Mouse (Mus musculus): Measurements from ENCODE around the gene Pes1. TPM values are rescaled to one million over a fixed set of nuclear protein-coding genes. Genes with fewer than 3 reads are reported as not detected.

Pes1 gene
- total RNA-seq, 1 experiment from 2014 or later: 73.6 TPM

DNA sequence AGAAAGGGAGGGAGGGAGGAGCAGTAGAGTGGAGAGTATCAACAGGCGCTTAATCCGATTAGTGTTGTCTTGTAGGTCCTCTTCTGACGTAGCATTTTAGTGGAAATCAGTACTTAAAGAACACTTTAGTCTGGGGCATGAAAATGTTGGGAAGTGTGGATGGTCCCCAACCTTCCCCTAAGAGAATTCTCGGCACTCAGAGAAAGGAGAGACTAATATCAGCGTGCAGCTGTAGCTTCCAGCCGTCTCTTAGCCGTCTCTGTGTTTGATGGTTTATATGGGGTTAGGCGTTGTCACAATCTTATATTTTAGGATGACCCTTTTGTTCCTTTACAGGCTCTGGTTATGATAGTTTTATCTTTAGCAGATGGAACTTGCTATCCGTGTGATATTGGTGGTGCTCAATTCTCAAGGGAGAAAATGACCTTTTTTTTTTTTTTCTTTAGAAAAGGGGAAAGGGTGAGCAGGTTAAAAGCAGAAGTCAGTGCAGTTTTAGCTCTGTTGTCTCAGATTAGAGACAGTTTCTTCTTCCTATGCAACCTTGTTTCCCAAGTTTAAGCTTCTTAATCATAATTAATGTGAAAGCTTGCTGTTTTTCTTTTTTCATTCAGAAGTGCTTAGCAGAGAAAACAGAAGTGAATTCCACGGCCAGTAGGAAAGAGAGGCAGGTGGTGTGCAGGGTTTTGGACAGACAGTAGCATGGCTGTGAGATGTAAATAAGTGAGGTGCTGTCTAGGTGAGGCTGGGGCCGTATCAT lies 819 bp downstream of the Pes1 start:
- DNase-seq: no peak

GRCm38 (mm10) chr11:3969837-3970236 lies 6.1 kb downstream of the Pes1 start:
- DNase-seq: no peak

DNA sequence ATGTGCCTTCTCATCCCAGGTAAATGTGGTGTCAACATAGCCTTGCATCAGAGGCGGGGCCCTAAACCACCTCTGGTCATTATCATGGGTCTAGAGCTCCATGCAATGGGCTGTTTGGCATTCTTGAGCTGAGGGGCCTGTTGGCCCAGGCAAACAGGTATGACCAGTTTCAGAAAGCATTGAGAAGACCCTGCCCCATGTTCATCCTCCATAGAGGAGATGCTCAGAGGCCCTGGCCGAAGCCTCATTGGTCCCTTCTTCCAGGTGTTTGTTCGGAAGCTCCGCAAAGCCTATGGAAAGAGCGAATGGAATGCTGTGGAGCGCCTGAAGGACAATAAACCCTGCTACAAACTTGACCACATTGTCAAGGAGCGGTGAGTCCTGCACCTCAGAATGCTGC lies 6.6 kb downstream of the Pes1 start:
- no peak for DNase-seq

GRCm38 (mm10) chr11:3973081-3973480 lies 9.3 kb downstream of the Pes1 start:
- no peak for DNase-seq

GRCm38 (mm10) chr11:3974311-3974710 lies 10.5 kb downstream of the Pes1 start:
- DNase-seq: no peak

DNA sequence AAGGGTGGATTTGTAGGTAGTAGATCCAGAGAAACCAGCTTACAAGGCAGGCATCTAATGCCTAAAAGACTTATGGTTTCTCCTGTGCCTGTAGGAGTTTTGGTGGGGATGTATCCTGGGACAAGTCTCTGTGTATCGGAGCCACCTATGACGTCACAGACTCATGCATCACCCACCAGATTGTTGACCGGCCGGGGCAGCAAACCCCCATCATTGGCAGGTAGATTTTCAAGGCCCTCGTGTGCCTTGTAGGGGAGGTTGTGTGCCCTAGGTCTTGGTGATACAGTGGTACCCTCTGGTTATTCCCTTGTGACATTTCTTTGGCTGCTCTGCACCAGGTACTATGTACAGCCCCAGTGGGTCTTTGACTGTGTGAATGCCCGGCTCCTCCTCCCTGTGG lies 12.9 kb downstream of the Pes1 start, which contains the start of gene 4930556J24Rik:
Gene 4930556J24Rik, minus strand, starts transcription at position 101 of the 400 bp plus-strand sequence.
- no peak for DNase-seq

DNA sequence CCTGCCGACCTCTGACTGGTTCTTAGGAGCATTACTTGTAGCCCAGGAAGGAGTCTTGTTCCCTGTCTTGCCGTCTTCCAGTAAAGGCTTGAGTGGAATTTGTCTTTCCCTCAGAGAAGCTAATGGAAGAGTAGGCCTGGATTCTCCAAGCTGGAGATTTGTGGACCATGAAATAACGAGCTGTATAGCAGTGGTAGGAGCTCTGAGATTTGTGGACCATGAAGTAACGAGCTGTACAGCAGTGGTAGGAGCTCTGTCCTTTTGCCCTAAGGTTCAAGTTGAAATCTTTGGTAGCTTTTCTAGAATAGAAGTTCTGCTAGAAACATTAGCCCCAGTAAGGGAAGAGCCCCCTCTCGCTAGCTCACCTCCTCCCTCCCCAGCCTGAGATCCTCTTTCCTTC lies 14.6 kb downstream of the Pes1 start:
- DNase-seq: no peak

- DNase-seq: no peak
Observed at GRCm38 (mm10) chr11:3981536-3981935, 17.8 kb downstream of the Pes1 start.

- DNase-seq: peak; percentile 8
Observed at GRCm38 (mm10) chr11:3982275-3983209, 18.8 kb downstream of the Pes1 start.

- DNase-seq: no peak
Observed at GRCm38 (mm10) chr11:3983291-3983862, 19.6 kb downstream of the Pes1 start, which contains the start of gene Gal3st1. Gene Gal3st1 (plus strand): TSS chr11:3983636.

- no peak for DNase-seq
Observed at GRCm38 (mm10) chr11:3983863-3984745, 20.3 kb downstream of the Pes1 start.

- no peak for DNase-seq
Observed at GRCm38 (mm10) chr11:3989748-3990147, 26.0 kb downstream of the Pes1 start.

GRCm38 (mm10) chr11:3993132-3993531 lies 29.4 kb downstream of the Pes1 start:
- no peak for DNase-seq

DNA sequence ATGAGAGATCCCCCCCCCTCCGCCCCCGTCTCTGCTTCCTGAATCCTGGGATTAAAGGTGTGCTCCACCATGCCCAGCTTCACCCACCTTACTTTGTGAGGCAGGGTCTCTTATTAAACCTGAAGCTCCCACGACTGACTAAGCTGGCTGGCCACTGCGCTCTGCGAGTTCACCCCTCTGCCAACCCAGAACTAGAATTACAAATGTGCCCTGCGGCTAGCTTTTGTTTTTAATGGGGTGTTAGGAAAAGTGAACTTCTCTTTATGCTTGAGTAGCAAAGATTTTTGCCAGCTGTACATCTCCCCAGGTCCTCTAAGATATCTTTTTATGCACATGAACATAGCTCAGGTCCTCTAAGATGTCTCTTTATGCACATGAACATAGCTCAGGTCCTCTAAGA lies 30.1 kb downstream of the Pes1 start:
- DNase-seq: no peak

DNA sequence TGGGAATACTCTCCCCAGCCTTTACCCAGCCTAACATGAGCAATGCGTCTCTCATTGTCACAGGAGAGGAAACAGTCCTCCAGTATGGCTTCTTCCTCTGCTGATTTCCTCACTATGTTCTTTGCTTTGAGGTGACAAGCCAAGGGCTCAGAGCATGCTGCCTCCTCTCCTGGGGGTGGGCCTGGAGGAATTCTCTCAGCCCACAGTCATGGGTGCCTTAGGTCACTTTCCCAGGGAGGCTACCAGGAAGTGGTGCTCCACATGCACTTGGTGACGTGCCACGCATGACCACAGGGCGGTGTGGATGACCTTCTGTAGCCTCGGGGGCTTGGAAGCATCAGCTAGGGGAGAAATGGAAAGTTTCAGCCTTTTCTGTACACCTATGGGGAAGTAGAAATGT lies 31.7 kb downstream of the Pes1 start:
- DNase-seq: no peak

DNA sequence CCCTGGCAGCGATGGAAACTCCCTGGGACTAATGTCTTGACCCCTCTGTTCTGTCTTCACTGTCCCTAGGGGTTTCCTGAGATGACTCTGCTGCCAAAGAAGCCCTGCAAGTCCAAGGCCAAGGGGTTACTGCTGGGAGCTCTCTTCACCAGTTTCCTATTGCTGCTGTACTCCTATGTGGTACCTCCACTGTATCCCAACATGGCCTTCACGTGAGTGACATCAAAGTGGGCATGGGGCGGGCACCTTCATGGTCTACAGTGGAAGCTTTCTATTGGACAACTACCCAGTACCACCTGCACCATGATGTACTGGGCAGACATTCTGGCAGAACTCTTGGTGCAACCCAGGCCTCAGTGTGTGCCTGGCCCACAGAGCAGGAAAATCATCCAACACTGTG lies 33.1 kb downstream of the Pes1 start:
- no peak for DNase-seq

- no peak for DNase-seq
Observed at GRCm38 (mm10) chr11:3997978-3998720, 34.4 kb downstream of the Pes1 start.

DNA sequence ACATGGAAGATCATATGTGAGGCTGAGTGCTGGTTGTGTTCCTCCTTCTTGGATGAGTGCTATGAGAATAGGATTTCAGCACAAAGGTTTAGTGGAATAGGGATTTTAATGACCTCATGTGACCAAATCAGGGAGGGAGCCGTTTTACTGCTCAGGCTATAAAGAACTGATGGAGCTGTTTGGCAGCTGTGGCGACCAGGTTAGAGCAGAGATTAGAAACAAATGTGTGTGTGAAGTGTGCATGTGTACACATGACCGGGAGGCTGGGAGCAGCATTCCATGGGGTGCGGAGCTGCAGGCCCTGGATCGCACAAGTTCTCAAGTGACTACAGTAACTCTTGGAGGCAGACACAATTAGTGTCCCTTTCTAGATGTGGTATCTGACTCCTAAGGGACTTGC lies 35.8 kb downstream of the Pes1 start:
- no peak for DNase-seq

- peak; percentile 69 for DNase-seq
Observed at GRCm38 (mm10) chr11:4001603-4002002, 37.8 kb downstream of the Pes1 start.

DNA sequence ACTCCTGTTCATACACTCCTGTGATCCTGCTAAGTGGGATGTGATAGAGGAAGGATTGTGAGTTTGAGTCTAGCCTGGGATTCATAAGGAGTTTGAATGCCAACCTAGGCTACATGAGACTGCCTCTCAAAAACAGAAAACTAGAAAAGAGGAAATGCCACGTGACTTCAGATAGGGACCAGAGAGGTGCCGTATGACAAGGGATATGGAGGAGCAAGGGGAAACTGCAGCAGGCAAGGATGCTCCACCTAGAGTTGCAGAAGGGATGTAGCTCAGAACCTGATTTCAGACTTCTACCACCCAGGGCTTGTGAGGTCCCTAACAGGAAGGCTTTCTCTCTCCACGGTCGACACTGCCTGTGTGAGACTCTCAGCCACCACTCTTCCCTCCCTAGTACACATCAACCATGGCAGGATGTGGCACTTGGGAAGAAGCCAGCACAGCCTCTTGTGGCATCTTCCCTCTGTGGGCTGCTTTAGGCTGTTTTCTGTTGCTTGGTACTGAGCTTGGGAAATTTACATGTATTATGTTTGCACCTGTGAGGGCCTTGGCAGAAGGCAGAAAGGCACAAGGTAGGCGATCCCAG lies 41.5 kb downstream of the Pes1 start:
- no peak for DNase-seq

- DNase-seq: no peak
Observed at GRCm38 (mm10) chr11:4006462-4006861, 42.7 kb downstream of the Pes1 start.

Measured in adrenal gland, postnatal 25 days (tissue).